Comparison of ENCODE assay signal across 13 mouse cellular contexts in the genomic region with DNA sequence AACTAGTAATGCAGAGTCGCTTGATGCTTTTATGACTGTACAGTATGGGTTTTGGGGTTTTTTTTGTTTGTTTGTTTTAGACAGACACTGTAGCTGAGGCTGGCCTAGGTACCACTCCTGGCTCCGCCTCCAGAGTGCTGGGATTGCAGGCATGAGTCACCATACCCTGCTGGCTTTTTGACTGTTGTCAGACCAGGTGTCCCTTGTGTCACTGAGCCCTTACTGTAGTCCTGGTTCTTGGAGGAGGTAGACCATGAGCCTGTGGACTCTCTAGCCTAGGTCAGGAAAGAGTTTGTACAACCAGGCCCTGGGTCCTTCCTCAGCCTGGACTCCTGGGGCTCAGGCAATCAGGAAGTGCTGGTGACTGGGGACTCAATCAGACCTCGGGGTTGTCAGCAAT. TPM values are rescaled to one million over a fixed set of nuclear protein-coding genes. Genes with fewer than 3 reads are reported as not detected.
DNase-seq lines count a peak whose midpoint lies in the region; ATAC-seq and TF ChIP-seq lines count a peak whose summit lies in the region.
"Had no signal": no experiment of that assay in that cellular context is flagged by ENCODE, and none has a peak within 500 bp of the region (broad histone marks: within the 10 kb centered on the region; RNA-seq: fewer than 3 reads in every experiment).

No protein-coding gene starts in this region.

- no peak overlapping the region for H3K4me3 ChIP-seq in intestine, postnatal 0 days (ENCODE audit: low read depth, low read length)
- H3K4me3 ChIP-seq in hindbrain, embryonic 10.5 days = no peak overlapping the region
- no peak overlapping the region for H3K4me3 ChIP-seq in left cerebral cortex, adult 2 months
- H3K4me3 ChIP-seq: heart, embryonic 15.5 days had no signal

- peak; percentile 64 to 78 for DNase-seq in cerebellum, adult 18-20 months
- DNase-seq in cerebellum, postnatal 4 days (ENCODE audit: low spot score in 2 of 2) = no peak
- peak; percentile 66 for DNase-seq in 3134 (ENCODE audit: extremely low read depth, insufficient read length, low spot score)
- DNase-seq in brain, adult 2 months (ENCODE audit: low read depth, low spot score) = peak; percentile 86
- DNase-seq in hindbrain, embryonic 10.5 days (ENCODE audit: low spot score) = no peak
- no peak for DNase-seq in left cerebral cortex, adult 2 months (ENCODE audit: extremely low spot score in 1 of 2, low spot score in 2 of 2)
- no peak for DNase-seq in thymus, postnatal 0 days (ENCODE audit: low spot score)
- DNase-seq: embryo, embryonic 11 days; lung, postnatal 14 days had no signal

- no peak overlapping the region; the same call in 1 of the 2 replicates for H3K4me2 ChIP-seq in intestine, postnatal 0 days (replicated peaks; ENCODE audit: low read depth)
- H3K4me2 ChIP-seq: heart, embryonic 15.5 days had no signal

- no peaks in the 10 kb centered on the region for H3K27me3 ChIP-seq in intestine, postnatal 0 days (replicated peaks; ENCODE audit: control insufficient read depth, insufficient read depth, low read length)
- peaks cover 21% of the 10 kb centered on the region for H3K27me3 ChIP-seq in hindbrain, embryonic 10.5 days (ENCODE audit: insufficient read depth, poor library complexity, severe bottlenecking)
- H3K27me3 ChIP-seq: heart, embryonic 15.5 days had no signal

- no peaks in the 10 kb centered on the region for H3K36me3 ChIP-seq in intestine, postnatal 0 days (ENCODE audit: control insufficient read depth, insufficient read depth)
- no peaks in the 10 kb centered on the region for H3K36me3 ChIP-seq in hindbrain, embryonic 10.5 days
- H3K36me3 ChIP-seq: heart, embryonic 15.5 days had no signal

- WGBS in intestine, postnatal 0 days = 48% methylated on average over 3 of the region's 3 CpGs
- WGBS in hindbrain, embryonic 10.5 days = 73% methylated on average over 3 of the region's 3 CpGs

- intact Hi-C loops in left cerebral cortex, adult 2 months (cut with DNase I) = no loop called here

- peak overlapping the region; percentile 68 for H3K27ac ChIP-seq in intestine, postnatal 0 days (ENCODE audit: low read depth, low read length)
- H3K27ac ChIP-seq in hindbrain, embryonic 10.5 days = no peak overlapping the region
- no peak overlapping the region for H3K27ac ChIP-seq in left cerebral cortex, adult 2 months
- H3K27ac ChIP-seq: heart, embryonic 15.5 days had no signal

- H3K4me1 ChIP-seq in intestine, postnatal 0 days (replicated peaks; ENCODE audit: control insufficient read depth, insufficient read depth, low read length) = peaks cover 12% of the 10 kb centered on the region
- H3K4me1 ChIP-seq in hindbrain, embryonic 10.5 days (replicated peaks) = peaks cover 31% of the 10 kb centered on the region

- H3K9ac ChIP-seq in intestine, postnatal 0 days (ENCODE audit: low read depth, low read length) = no peak overlapping the region
- H3K9ac ChIP-seq: heart, embryonic 15.5 days had no signal

- no peaks in the 10 kb centered on the region for H3K9me3 ChIP-seq in intestine, postnatal 0 days (ENCODE audit: control insufficient read depth)
- no peaks in the 10 kb centered on the region for H3K9me3 ChIP-seq in hindbrain, embryonic 10.5 days
- H3K9me3 ChIP-seq: heart, embryonic 15.5 days had no signal

- ATAC-seq in intestine, postnatal 0 days = peak; percentile 70
- ATAC-seq: forebrain, embryonic 16.5 days; inflammation-experienced regulatory T-cells, adult 6 months had no signal

- no peak for TF ChIP-seq CTCF in intestine, postnatal 0 days (IDR thresholded peaks at IDR 0.05; ENCODE audit: low read depth)
- TF ChIP-seq CTCF in left cerebral cortex, adult 2 months (IDR thresholded peaks at IDR 0.05) = no peak

RNA-seq across cellular contexts. Expression of gene Itgb5, which starts 7.7 kb away (rescaled TPM):
- 23.5 and 23.6 TPM in 2 replicates for polyA plus RNA-seq in intestine, postnatal 0 days (2015; fragmentation: Nextera tagmentation; extraction: Ambion mirVana)
- polyA plus RNA-seq in hindbrain, embryonic 10.5 days (2016; fragmentation: Nextera tagmentation; extraction: Ambion mirVana) = 24.2 and 30.3 TPM in 2 replicates
- 10 to 100 TPM; 36.0 to 36.8 TPM for total RNA-seq in left cerebral cortex, adult 2 months (2021)
- polyA plus RNA-seq in thymus, postnatal 0 days (2015; fragmentation: Nextera tagmentation; extraction: Ambion mirVana) = 5.1 and 5.5 TPM in 2 replicates

RNA-seq across cellular contexts. Expression of gene Muc13, which starts 43.4 kb away (rescaled TPM):
- 459 and 473 TPM in 2 replicates for polyA plus RNA-seq in intestine, postnatal 0 days (2015; fragmentation: Nextera tagmentation; extraction: Ambion mirVana)
- 0.09 and 0.26 TPM in 2 replicates for polyA plus RNA-seq in hindbrain, embryonic 10.5 days (2016; fragmentation: Nextera tagmentation; extraction: Ambion mirVana)
- total RNA-seq in left cerebral cortex, adult 2 months (2021) = under 1 TPM; 0.12 to 0.23 TPM
- polyA plus RNA-seq in thymus, postnatal 0 days (2015; fragmentation: Nextera tagmentation; extraction: Ambion mirVana) = 0.48 and 0.69 TPM in 2 replicates

Comparison
In these comparisons a context has a peak if more than half of its experiments do, and no peak if none do; other contexts are left out.
1. DNase-seq: peak in cerebellum, adult 18-20 months (2 of 2), 3134 (single experiment) and brain, adult 2 months (single experiment); none in cerebellum, postnatal 4 days (0 of 2), hindbrain, embryonic 10.5 days (single experiment), left cerebral cortex, adult 2 months (0 of 2) and thymus, postnatal 0 days (single experiment).
2. RNA of gene Muc13, which starts 43.4 kb away (polyA plus RNA-seq): 459 to 473 TPM in intestine, postnatal 0 days; 0.48 to 0.69 TPM in thymus, postnatal 0 days and 0.09 to 0.26 TPM in hindbrain, embryonic 10.5 days; every median in the first group is over 100 times any median in the second.